Mouse (Mus musculus) right cerebral cortex, postnatal 4 days (tissue): ENCODE results near the gene Mycbp2.

ENCODE experiments used
- DNase-seq: peaks from one replicate; pipeline ENCODE4 v3.0.0-alpha.2; 2022

Gene Mycbp2

GRCm38 (mm10) chr14:103256866-103257265 is 89.7 kb downstream of the Mycbp2 start:
- DNase-seq = no peak

GRCm38 (mm10) chr14:103254311-103254710 is 92.3 kb downstream of the Mycbp2 start:
- DNase-seq = no peak

- no peak for DNase-seq
These were observed 104.6 kb downstream of the Mycbp2 start for GRCm38 (mm10) chr14:103242020-103242419.

GRCm38 (mm10) chr14:103234770-103235169 is 111.8 kb downstream of the Mycbp2 start:
- no peak for DNase-seq

- no peak for DNase-seq
These were observed 112.7 kb downstream of the Mycbp2 start for GRCm38 (mm10) chr14:103233640-103234593.

GRCm38 (mm10) chr14:103222356-103222755 is 124.3 kb downstream of the Mycbp2 start:
- DNase-seq = no peak

GRCm38 (mm10) chr14:103221751-103222150 is 124.9 kb downstream of the Mycbp2 start:
- no peak for DNase-seq

- no peak for DNase-seq
These were observed 130.3 kb downstream of the Mycbp2 start for GRCm38 (mm10) chr14:103216331-103216730.

GRCm38 (mm10) chr14:103186658-103187057 is 160.0 kb downstream of the Mycbp2 start:
- DNase-seq = no peak

GRCm38 (mm10) chr14:103186076-103186475 is 160.5 kb downstream of the Mycbp2 start:
- no peak for DNase-seq

- DNase-seq = no peak
These were observed 166.5 kb downstream of the Mycbp2 start for GRCm38 (mm10) chr14:103180096-103180495.

GRCm38 (mm10) chr14:103162923-103163322 is 183.7 kb downstream of the Mycbp2 start:
- no peak for DNase-seq

- DNase-seq = no peak
These were observed 190.9 kb downstream of the Mycbp2 start for GRCm38 (mm10) chr14:103155685-103156084.

GRCm38 (mm10) chr14:103150139-103150538 is 196.5 kb downstream of the Mycbp2 start:
- DNase-seq = no peak

GRCm38 (mm10) chr14:103131991-103132390 is 214.6 kb downstream of the Mycbp2 start:
- peak; percentile 34 for DNase-seq

GRCm38 (mm10) chr14:103125756-103126155 is 220.9 kb downstream of the Mycbp2 start:
- no peak for DNase-seq

GRCm38 (mm10) chr14:103114994-103115670 is 231.5 kb downstream of the Mycbp2 start:
- no peak for DNase-seq

GRCm38 (mm10) chr14:103112606-103113363 is 233.8 kb downstream of the Mycbp2 start:
- DNase-seq = no peak

- no peak for DNase-seq
These were observed 236.6 kb downstream of the Mycbp2 start for GRCm38 (mm10) chr14:103109971-103110370.

GRCm38 (mm10) chr14:103106301-103106700 is 240.3 kb downstream of the Mycbp2 start:
- no peak for DNase-seq

GRCm38 (mm10) chr14:103102731-103103335 is 243.8 kb downstream of the Mycbp2 start:
- no peak for DNase-seq

GRCm38 (mm10) chr14:103102246-103102645 is 244.4 kb downstream of the Mycbp2 start:
- DNase-seq = no peak

GRCm38 (mm10) chr14:103101171-103101570 is 245.4 kb downstream of the Mycbp2 start:
- no peak for DNase-seq
